Mouse (Mus musculus) testis, adult 2 months (tissue): Measurements from ENCODE around the gene Foxp4. TPM values are rescaled to one million over a fixed set of nuclear protein-coding genes. Genes with fewer than 3 reads are reported as not detected.
"Not testable (repeated sequence)": the region's sequence is repeated elsewhere in the genome, so short reads cannot be mapped to it uniquely, and the experiment has no call there.

Experiments used
- H3K27ac ChIP-seq: fragments of 200-500 bp; 2 replicates; pipeline ENCODE4 v1.5.1; 2012; ENCODE audit warnings: low read depth, low read length; ENCODE audit not compliant: control insufficient read depth, insufficient read depth
- H3K27me3 ChIP-seq: fragments of 200-500 bp; 2 replicates; pipeline ENCODE4 v1.6.1; 2012; ENCODE audit warnings: mild to moderate bottlenecking, low read length, moderate library complexity; ENCODE audit not compliant: control insufficient read depth, insufficient read depth
- H3K36me3 ChIP-seq: fragments of 200-500 bp; 2 replicates; pipeline ENCODE4 v1.6.1; 2012; ENCODE audit warnings: mild to moderate bottlenecking, low read length; ENCODE audit not compliant: control insufficient read depth, insufficient read depth
- H3K4me1 ChIP-seq: fragments of 200-500 bp; 2 replicates; pipeline ENCODE4 v1.6.1; 2012; ENCODE audit warnings: low read length; ENCODE audit not compliant: control insufficient read depth, insufficient read depth
- H3K4me3 ChIP-seq: fragments of 200-500 bp; 2 replicates; pipeline ENCODE4 v1.5.1; 2012; ENCODE audit warnings: low read depth, mild to moderate bottlenecking, low read length, moderate library complexity, mixed read lengths; ENCODE audit not compliant: control insufficient read depth
- CTCF ChIP-seq: fragments of 200-500 bp; IDR thresholded peaks from 2 replicates; pipeline ENCODE4 v1.5.1; 2012; ENCODE audit warnings: low read depth, mild to moderate bottlenecking, inconsistent platforms, low read length, moderate library complexity; ENCODE audit not compliant: control insufficient read depth, insufficient read depth, insufficient replicate concordance
- POLR2A ChIP-seq: fragments of 200-500 bp; IDR thresholded peaks from 2 replicates; pipeline ENCODE4 v1.6.1; 2012; ENCODE audit warnings: low read depth, mild to moderate bottlenecking, inconsistent platforms, low read length, moderate library complexity; ENCODE audit not compliant: control insufficient read depth
- polyA plus RNA-seq: library from polyadenylated mRNA; depleted of rRNA; stranded (reverse); fragments of >200 nt; gene quantifications from 2 replicates; pipeline ENCODE4 v1.2.3, GENCODE M21; 2012

Gene Foxp4
- polyA plus RNA-seq, 1 experiment: 7.8 TPM

GRCm38 (mm10) chr17:47863023-47863422 is 61.4 kb downstream of the Foxp4 start:
- Histone ChIP-seq H3K27ac (no peak overlapping the region), H3K36me3 (no peaks in the 10 kb centered on the region), H3K4me1 (peaks cover 13% of the 10 kb centered on the region), H3K4me3 (no peak overlapping the region), H3K27me3 (no peaks in the 10 kb centered on the region)
- TF ChIP-seq POLR2A (no peak), CTCF (no peak)

DNA sequence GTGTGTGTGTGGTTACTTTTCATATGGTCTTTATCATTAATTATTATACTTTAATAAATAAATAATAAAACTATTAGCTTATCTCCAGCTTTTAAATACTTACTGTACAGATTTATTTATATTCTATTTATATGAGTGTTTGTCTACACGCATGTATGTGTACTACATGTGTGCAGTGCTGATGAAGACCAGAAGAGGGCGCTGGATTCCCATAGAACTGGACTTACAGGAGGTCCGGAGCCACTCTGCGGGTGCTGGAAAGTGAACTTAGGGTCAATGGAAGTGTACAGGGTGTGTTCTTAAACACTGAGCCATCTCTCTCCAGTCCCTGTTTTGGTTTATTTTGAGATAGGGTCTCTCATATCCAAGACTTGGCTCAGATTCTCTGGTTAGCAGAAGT is 68.9 kb downstream of the Foxp4 start:
- H3K4me1 ChIP-seq: peaks cover 7% of the 10 kb centered on the region; the same call in 1 of the 2 replicates
- TF ChIP-seq POLR2A: no peak
- no peak; the same call in 1 of the 2 replicates for TF ChIP-seq CTCF

GRCm38 (mm10) chr17:47854908-47855307 is 69.5 kb downstream of the Foxp4 start:
- Histone ChIP-seq H3K27ac (no peak overlapping the region), H3K4me3 (no peak overlapping the region), H3K4me1 (peaks cover 7% of the 10 kb centered on the region; the same call in 1 of the 2 replicates), H3K36me3 (no peaks in the 10 kb centered on the region), H3K27me3 (no peaks in the 10 kb centered on the region)
- TF ChIP-seq CTCF (no peak), POLR2A (no peak)

More for the DNA sequence above, 68.9 kb downstream of the Foxp4 start:
- no peak overlapping the region for H3K27ac ChIP-seq
- H3K27me3 ChIP-seq: no peaks in the 10 kb centered on the region
- no peaks in the 10 kb centered on the region for H3K36me3 ChIP-seq
- H3K4me3 ChIP-seq: no peak overlapping the region

- Histone ChIP-seq H3K27ac (no peak overlapping the region), H3K27me3 (no peaks in the 10 kb centered on the region), H3K36me3 (no peaks in the 10 kb centered on the region), H3K4me3 (no peak overlapping the region), H3K4me1 (peaks cover 7% of the 10 kb centered on the region; the same call in 1 of the 2 replicates)
- no peak for TF ChIP-seq POLR2A
- no peak for TF ChIP-seq CTCF
Measured at GRCm38 (mm10) chr17:47853760-47854159, 70.7 kb downstream of the Foxp4 start.

- H3K27ac ChIP-seq: no peak overlapping the region
- H3K36me3 ChIP-seq: no peaks in the 10 kb centered on the region
- H3K4me1 ChIP-seq: peaks cover 7% of the 10 kb centered on the region; the same call in 1 of the 2 replicates
- H3K4me3 ChIP-seq: no peak overlapping the region
- H3K27me3 ChIP-seq: no peaks in the 10 kb centered on the region
- no peak for TF ChIP-seq CTCF
- TF ChIP-seq POLR2A: no peak
Measured at GRCm38 (mm10) chr17:47853336-47853735, 71.1 kb downstream of the Foxp4 start.

DNA sequence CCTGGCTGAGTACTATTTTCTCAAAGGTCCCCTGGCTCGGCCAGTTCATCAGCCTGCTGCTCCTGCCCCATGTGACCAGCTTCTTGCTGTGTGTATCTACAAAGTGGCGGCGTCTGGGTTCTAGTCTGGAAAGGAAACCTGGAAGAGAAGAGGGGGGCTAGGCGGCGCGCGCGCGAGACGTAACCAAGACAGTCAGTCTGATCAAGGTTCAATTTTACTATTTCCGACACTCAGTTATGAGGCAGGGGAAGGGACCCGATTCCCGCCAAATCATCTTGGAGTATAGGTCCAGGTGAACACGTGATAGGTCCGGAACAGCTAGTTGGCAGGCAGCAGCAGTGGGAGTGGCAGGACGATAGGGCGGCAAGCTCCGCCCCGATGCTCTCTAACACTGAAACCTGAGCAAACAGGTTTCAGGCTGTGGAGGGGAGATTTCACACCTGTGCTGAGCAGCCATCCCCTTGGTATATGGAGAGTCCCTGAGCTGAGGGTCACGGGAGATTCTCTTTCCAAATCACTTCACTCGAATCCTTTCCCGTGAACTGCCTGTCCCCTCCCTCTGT is 72.6 kb downstream of the Foxp4 start:
- not testable (repeated sequence) for H3K4me3 ChIP-seq

DNA sequence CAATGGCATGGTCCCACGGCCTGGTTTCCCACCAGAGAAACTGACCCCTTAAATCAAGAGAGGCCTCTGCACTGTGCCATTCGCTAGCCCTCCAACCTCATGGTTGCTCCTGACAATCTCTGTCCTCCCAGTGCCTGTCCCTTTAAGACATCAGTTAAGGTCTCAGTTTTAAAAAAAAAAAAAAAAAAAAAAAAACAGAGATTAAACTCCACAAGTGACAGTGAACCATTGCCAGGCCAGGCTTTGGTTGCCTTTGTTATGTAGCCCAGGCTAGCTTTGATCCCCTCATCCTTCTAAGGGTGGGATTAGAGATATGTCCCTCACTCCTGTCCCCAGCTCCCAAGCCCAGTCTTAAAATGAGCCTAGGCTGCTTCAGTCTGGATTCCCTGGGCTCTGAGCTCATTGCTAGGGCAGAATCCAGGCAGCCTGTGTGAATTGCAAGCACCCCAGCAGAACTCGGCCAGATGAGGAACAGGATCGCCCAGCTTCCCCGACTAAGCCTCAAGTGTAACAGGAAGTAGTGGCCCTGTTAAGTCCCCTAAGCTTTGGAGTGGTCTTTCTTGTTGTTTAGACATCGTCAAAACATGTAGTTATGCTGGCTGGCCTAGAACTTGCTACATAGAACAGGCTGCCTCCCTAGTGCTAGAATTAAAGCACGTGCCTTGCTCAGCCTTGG is 73.7 kb downstream of the Foxp4 start:
- peaks cover 7% of the 10 kb centered on the region; the same call in 1 of the 2 replicates for H3K4me1 ChIP-seq
- H3K27ac ChIP-seq: no peak overlapping the region
- no peaks in the 10 kb centered on the region for H3K36me3 ChIP-seq
- no peak overlapping the region for H3K4me3 ChIP-seq
- TF ChIP-seq CTCF (no peak), POLR2A (no peak)
- H3K27me3 ChIP-seq: no peaks in the 10 kb centered on the region

More for the DNA sequence above, 72.6 kb downstream of the Foxp4 start:
- not testable (repeated sequence) for H3K27me3 ChIP-seq, H3K27ac ChIP-seq, H3K4me1 ChIP-seq, H3K36me3 ChIP-seq
